Mouse (Mus musculus): ENCODE results near the gene Naglu. TPM values are rescaled to one million over a fixed set of nuclear protein-coding genes. Genes with fewer than 3 reads are reported as not detected.

The Naglu gene
- polyA plus RNA-seq (2014; fragmentation: Nextera tagmentation; extraction: Ambion mirVana) = 7.0 and 9.8 TPM in 2 replicates

- peak; percentile 90 for ATAC-seq (ENCODE audit: low read depth)
- Histone ChIP-seq H3K4me2 (ENCODE audit: low read depth, low read length) (peak within 1 kb of the TSS; percentile 91), H3K27me3 (ENCODE audit: control insufficient read depth, insufficient read depth, low read length) (no peaks in the 10 kb centered on the region; the same call in 1 of the 2 replicates), H3K9ac (replicated peaks; ENCODE audit: low read depth, low read length) (peak within 1 kb of the TSS; percentile 88), H3K36me3 (ENCODE audit: control insufficient read depth, insufficient read depth, low read length) (no peaks in the 10 kb centered on the region), H3K4me3 (ENCODE audit: low read depth, low read length) (peak within 1 kb of the TSS; percentile 71), H3K9me3 (ENCODE audit: control insufficient read depth, low read length) (no peaks in the 10 kb centered on the region), H3K4me1 (ENCODE audit: control insufficient read depth, insufficient read depth, low read length) (peaks cover 13% of the 10 kb centered on the region), H3K27ac (ENCODE audit: low read depth, low read length) (peak within 1 kb of the TSS; percentile 50; the same call in 1 of the 2 replicates)
- WGBS = 4% methylated on average over 35 of the region's 35 CpGs
Observed at GRCm38 (mm10) chr11:101069391-101070188, at the start of gene Naglu. TSS of gene Naglu (plus strand) at chr11:101070012.

GRCm38 (mm10) chr11:101023371-101023770 lies 46.4 kb upstream of the Naglu start:
- Histone ChIP-seq H3K4me2 (ENCODE audit: low read depth, low read length) (no peak overlapping the region), H3K9me3 (ENCODE audit: control insufficient read depth, low read length) (no peaks in the 10 kb centered on the region), H3K4me1 (ENCODE audit: control insufficient read depth, insufficient read depth, low read length) (no peaks in the 10 kb centered on the region), H3K27ac (ENCODE audit: low read depth, low read length) (no peak overlapping the region), H3K27me3 (ENCODE audit: control insufficient read depth, insufficient read depth, low read length) (no peaks in the 10 kb centered on the region), H3K4me3 (ENCODE audit: low read depth, low read length) (no peak overlapping the region), H3K36me3 (ENCODE audit: control insufficient read depth, insufficient read depth, low read length) (peaks cover 71% of the 10 kb centered on the region), H3K9ac (replicated peaks; ENCODE audit: low read depth, low read length) (no peak overlapping the region)
- 81% methylated on average over 12 of the region's 12 CpGs for WGBS
- no peak for ATAC-seq (ENCODE audit: low read depth)

GRCm38 (mm10) chr11:101024001-101024400 lies 45.8 kb upstream of the Naglu start:
- H3K4me3 ChIP-seq (ENCODE audit: low read depth, low read length) = no peak overlapping the region
- no peak overlapping the region for H3K9ac ChIP-seq (replicated peaks; ENCODE audit: low read depth, low read length)
- H3K4me1 ChIP-seq (ENCODE audit: control insufficient read depth, insufficient read depth, low read length) = no peaks in the 10 kb centered on the region
- no peak overlapping the region for H3K27ac ChIP-seq (ENCODE audit: low read depth, low read length)
- no peak for ATAC-seq (ENCODE audit: low read depth)
- 88% methylated on average over 4 of the region's 4 CpGs for WGBS
- no peak overlapping the region for H3K4me2 ChIP-seq (ENCODE audit: low read depth, low read length)
- no peaks in the 10 kb centered on the region for H3K9me3 ChIP-seq (ENCODE audit: control insufficient read depth, low read length)
- no peaks in the 10 kb centered on the region for H3K27me3 ChIP-seq (ENCODE audit: control insufficient read depth, insufficient read depth, low read length)
- peaks cover 69% of the 10 kb centered on the region for H3K36me3 ChIP-seq (ENCODE audit: control insufficient read depth, insufficient read depth, low read length)

GRCm38 (mm10) chr11:101027121-101027520 lies 42.7 kb upstream of the Naglu start:
- Histone ChIP-seq H3K4me3 (ENCODE audit: low read depth, low read length) (no peak overlapping the region), H3K9me3 (ENCODE audit: control insufficient read depth, low read length) (no peaks in the 10 kb centered on the region), H3K9ac (replicated peaks; ENCODE audit: low read depth, low read length) (no peak overlapping the region), H3K4me2 (ENCODE audit: low read depth, low read length) (no peak overlapping the region), H3K4me1 (ENCODE audit: control insufficient read depth, insufficient read depth, low read length) (no peaks in the 10 kb centered on the region), H3K36me3 (ENCODE audit: control insufficient read depth, insufficient read depth, low read length) (peaks cover 62% of the 10 kb centered on the region), H3K27ac (ENCODE audit: low read depth, low read length) (no peak overlapping the region), H3K27me3 (ENCODE audit: control insufficient read depth, insufficient read depth, low read length) (no peaks in the 10 kb centered on the region)
- 94% methylated on average over 11 of the region's 11 CpGs for WGBS
- ATAC-seq (ENCODE audit: low read depth) = no peak

GRCm38 (mm10) chr11:101029320-101029719 lies 40.5 kb upstream of the Naglu start:
- Histone ChIP-seq H3K27ac (ENCODE audit: low read depth, low read length) (no peak overlapping the region), H3K36me3 (ENCODE audit: control insufficient read depth, insufficient read depth, low read length) (peaks cover 66% of the 10 kb centered on the region), H3K9me3 (ENCODE audit: control insufficient read depth, low read length) (no peaks in the 10 kb centered on the region), H3K4me2 (ENCODE audit: low read depth, low read length) (no peak overlapping the region), H3K4me3 (ENCODE audit: low read depth, low read length) (no peak overlapping the region), H3K4me1 (ENCODE audit: control insufficient read depth, insufficient read depth, low read length) (no peaks in the 10 kb centered on the region), H3K9ac (replicated peaks; ENCODE audit: low read depth, low read length) (no peak overlapping the region), H3K27me3 (ENCODE audit: control insufficient read depth, insufficient read depth, low read length) (no peaks in the 10 kb centered on the region)
- ATAC-seq (ENCODE audit: low read depth) = no peak
- WGBS = 91% methylated on average over 8 of the region's 8 CpGs

GRCm38 (mm10) chr11:101030136-101030807 lies 39.5 kb upstream of the Naglu start:
- Histone ChIP-seq H3K27ac (ENCODE audit: low read depth, low read length) (no peak overlapping the region), H3K9me3 (ENCODE audit: control insufficient read depth, low read length) (no peaks in the 10 kb centered on the region), H3K9ac (replicated peaks; ENCODE audit: low read depth, low read length) (no peak overlapping the region), H3K4me2 (ENCODE audit: low read depth, low read length) (no peak overlapping the region), H3K4me1 (ENCODE audit: control insufficient read depth, insufficient read depth, low read length) (no peaks in the 10 kb centered on the region), H3K36me3 (ENCODE audit: control insufficient read depth, insufficient read depth, low read length) (peaks cover 70% of the 10 kb centered on the region), H3K27me3 (ENCODE audit: control insufficient read depth, insufficient read depth, low read length) (no peaks in the 10 kb centered on the region), H3K4me3 (ENCODE audit: low read depth, low read length) (no peak overlapping the region)
- WGBS = 89% methylated on average over 10 of the region's 10 CpGs
- ATAC-seq (ENCODE audit: low read depth) = no peak

- H3K4me1 ChIP-seq (ENCODE audit: control insufficient read depth, insufficient read depth, low read length) = no peaks in the 10 kb centered on the region
- no peaks in the 10 kb centered on the region for H3K27me3 ChIP-seq (ENCODE audit: control insufficient read depth, insufficient read depth, low read length)
- no peak overlapping the region for H3K4me3 ChIP-seq (ENCODE audit: low read depth, low read length)
- no peak overlapping the region for H3K4me2 ChIP-seq (ENCODE audit: low read depth, low read length)
- no peaks in the 10 kb centered on the region for H3K9me3 ChIP-seq (ENCODE audit: control insufficient read depth, low read length)
- H3K9ac ChIP-seq (replicated peaks; ENCODE audit: low read depth, low read length) = no peak overlapping the region
- H3K27ac ChIP-seq (ENCODE audit: low read depth, low read length) = no peak overlapping the region
- no peak for ATAC-seq (ENCODE audit: low read depth)
- WGBS = 97% methylated on average over 4 of the region's 4 CpGs
- H3K36me3 ChIP-seq (ENCODE audit: control insufficient read depth, insufficient read depth, low read length) = peaks cover 70% of the 10 kb centered on the region
Observed at GRCm38 (mm10) chr11:101030808-101031156, 39.0 kb upstream of the Naglu start.

GRCm38 (mm10) chr11:101031470-101031869 lies 38.3 kb upstream of the Naglu start:
- H3K27ac ChIP-seq (ENCODE audit: low read depth, low read length) = no peak overlapping the region
- H3K4me2 ChIP-seq (ENCODE audit: low read depth, low read length) = no peak overlapping the region
- no peaks in the 10 kb centered on the region for H3K4me1 ChIP-seq (ENCODE audit: control insufficient read depth, insufficient read depth, low read length)
- no peak for ATAC-seq (ENCODE audit: low read depth)
- WGBS = 86% methylated on average over 1 of the region's 1 CpGs
- H3K4me3 ChIP-seq (ENCODE audit: low read depth, low read length) = no peak overlapping the region
- H3K36me3 ChIP-seq (ENCODE audit: control insufficient read depth, insufficient read depth, low read length) = peaks cover 76% of the 10 kb centered on the region
- no peak overlapping the region for H3K9ac ChIP-seq (replicated peaks; ENCODE audit: low read depth, low read length)
- H3K9me3 ChIP-seq (ENCODE audit: control insufficient read depth, low read length) = no peaks in the 10 kb centered on the region
- no peaks in the 10 kb centered on the region for H3K27me3 ChIP-seq (ENCODE audit: control insufficient read depth, insufficient read depth, low read length)

GRCm38 (mm10) chr11:101033856-101034500 lies 35.8 kb upstream of the Naglu start:
- H3K4me2 ChIP-seq (ENCODE audit: low read depth, low read length) = no peak overlapping the region
- peaks cover 83% of the 10 kb centered on the region for H3K36me3 ChIP-seq (ENCODE audit: control insufficient read depth, insufficient read depth, low read length)
- no peaks in the 10 kb centered on the region for H3K4me1 ChIP-seq (ENCODE audit: control insufficient read depth, insufficient read depth, low read length)
- ATAC-seq (ENCODE audit: low read depth) = no peak
- H3K9ac ChIP-seq (replicated peaks; ENCODE audit: low read depth, low read length) = no peak overlapping the region
- H3K27me3 ChIP-seq (ENCODE audit: control insufficient read depth, insufficient read depth, low read length) = no peaks in the 10 kb centered on the region
- 95% methylated on average over 17 of the region's 17 CpGs for WGBS
- H3K4me3 ChIP-seq (ENCODE audit: low read depth, low read length) = no peak overlapping the region
- H3K9me3 ChIP-seq (ENCODE audit: control insufficient read depth, low read length) = no peaks in the 10 kb centered on the region
- no peak overlapping the region for H3K27ac ChIP-seq (ENCODE audit: low read depth, low read length)
